In the genomic region with DNA sequence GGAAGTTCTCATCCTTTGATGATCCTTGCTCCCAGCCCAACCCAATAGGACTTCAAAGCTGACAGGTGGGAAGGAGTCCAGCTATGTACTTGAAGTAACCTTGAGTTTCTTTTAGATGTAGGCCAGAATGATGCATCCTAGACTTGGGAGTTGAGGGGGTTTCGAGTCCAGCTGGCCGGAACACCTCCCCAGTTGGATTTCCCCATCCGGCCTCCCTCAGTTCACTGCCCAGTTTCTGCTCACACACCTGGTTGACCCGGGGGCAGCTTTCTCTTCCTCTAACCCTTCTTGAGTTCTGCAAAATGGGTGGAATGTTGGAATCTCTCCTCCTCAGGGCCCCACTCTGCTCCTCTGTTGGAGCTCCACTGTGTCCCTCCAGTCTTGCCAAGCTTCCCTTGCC, we compare ENCODE assay signal across 16 mouse cellular contexts.
DNase-seq lines count a peak whose midpoint lies in the region; TF ChIP-seq lines count a peak whose summit lies in the region.
"Had no signal": no experiment of that assay in that cellular context is flagged by ENCODE, and none has a peak within 500 bp of the region (broad histone marks: within the 10 kb centered on the region; RNA-seq: fewer than 3 reads in every experiment).

No protein-coding gene starts in this region.

- no peak for TF ChIP-seq CTCF in CH12.LX (conservative IDR thresholded peaks at IDR 0.05 in 1 of 2, IDR thresholded peaks at IDR 0.05 in 1 of 2; ENCODE audit: low read depth in 2 of 2, low read length in 2 of 2)

- H3K79me2 ChIP-seq in CH12.LX (replicated peaks; ENCODE audit: control insufficient read depth, extremely low read depth, insufficient read depth, poor library complexity, severe bottlenecking), result no peaks in the 10 kb centered on the region

- no peaks in the 10 kb centered on the region for H3K27me3 ChIP-seq in CH12.LX (replicated peaks)
- H3K27me3 ChIP-seq: Patski had no signal

- no peak overlapping the region for H3K9ac ChIP-seq in CH12.LX (ENCODE audit: insufficient read depth, low read depth)

- peaks cover 4 to 27% of the 10 kb centered on the region in 2 experiments for H3K36me3 ChIP-seq in CH12.LX (replicated peaks in 1 of 2; ENCODE audit: control insufficient read depth in 1 of 2, insufficient read depth in 1 of 2, low read length in 1 of 2)

- dilution Hi-C loops in CH12.LX (cut with MboI; ENCODE audit: extremely low pct_ligation_motif_present, extremely low pct_unique_long_range_greater_than_20kb, low sequenced_read_pairs), result no loop called here

- H3K4me1 ChIP-seq in CH12.LX (ENCODE audit: control insufficient read depth in 1 of 2, insufficient read depth in 2 of 2), result peaks cover 50 to 84% of the 10 kb centered on the region in 2 experiments

- no peaks in the 10 kb centered on the region for H3K9me3 ChIP-seq in CH12.LX (replicated peaks; ENCODE audit: low read length)
- H3K9me3 ChIP-seq: G1E had no signal

- no peak for TF ChIP-seq POLR2A in CH12.LX (IDR thresholded peaks at IDR 0.05; ENCODE audit: low read depth, low read length)

- TF ChIP-seq EP300 in CH12.LX (IDR thresholded peaks at IDR 0.05; ENCODE audit: low read length), result peak; percentile 91

- no peak for TF ChIP-seq RAD21 in CH12.LX (IDR thresholded peaks at IDR 0.05; ENCODE audit: low read depth, low read length)

- H3K4me3 ChIP-seq in CH12.LX (replicated peaks in 1 of 3; ENCODE audit: low read depth in 2 of 3, low read length in 2 of 3, poor library complexity in 1 of 3), result no peak overlapping the region

- no peak for DNase-seq in CH12.LX (ENCODE audit: extremely low read depth)
- DNase-seq in layer of hippocampus, postnatal 25 days (ENCODE audit: extremely low spot score in 1 of 2, low spot score in 1 of 2), result no peak
- DNase-seq: adrenal gland, adult 2 months; adrenal gland, adult 8-10 months; adrenal gland, postnatal 10 days; adrenal gland, postnatal 14 days; adrenal gland, postnatal 25 days; adrenal gland, postnatal 36 days; B cell, adult 2 months; cerebellum, adult 11 months; cerebellum, adult 11-12 months; cerebellum, adult 18-20 months; cerebellum, adult 2 months; cerebellum, adult 8-10 months had no signal

- peak overlapping the region; percentile 83 for H3K27ac ChIP-seq in CH12.LX (ENCODE audit: insufficient read depth, low read depth)

- in situ Hi-C loops in CH12.LX (cut with MboI; ENCODE audit: low pct_ligation_motif_present, low pct_unique_long_range_greater_than_20kb, low sequenced_read_pairs), result no loop called here

- H3K4me2 ChIP-seq in CH12.LX (ENCODE audit: insufficient read depth, low read depth, poor library complexity, severe bottlenecking), result peak overlapping the region; percentile 34

TF ChIP-seq in CH12.LX, 34 proteins besides CTCF, POLR2A, EP300 and RAD21:
- TF ChIP-seq ETS1 (conservative IDR thresholded peaks at IDR 0.05; ENCODE audit: low read depth, low read length) (peak; percentile 77), MAZ (IDR thresholded peaks at IDR 0.05; ENCODE audit: low read depth, low read length) (peak; percentile 96), TCF12 (IDR thresholded peaks at IDR 0.05; ENCODE audit: low read depth, low read length) (peak; percentile 96), ZC3H11A (IDR thresholded peaks at IDR 0.05; ENCODE audit: low read depth, low read length) (no peak), CHD2 (IDR thresholded peaks at IDR 0.05; ENCODE audit: low read length) (peak; percentile 58), IRF4 (IDR thresholded peaks at IDR 0.05; ENCODE audit: low read depth, low read length) (peak; percentile 80), MEF2A (IDR thresholded peaks at IDR 0.05; ENCODE audit: borderline replicate concordance, low read depth, low read length) (no peak), BHLHE40 (IDR thresholded peaks at IDR 0.05; ENCODE audit: low read depth, low read length) (0 out of 2 replicates have a peak, but pooled peaks have one; percentile 5), MXI1 (IDR thresholded peaks at IDR 0.05; ENCODE audit: low read depth, low read length) (no peak)
